Mouse (Mus musculus): ENCODE measurements around the gene Phkg1. TPM values are rescaled to one million over a fixed set of nuclear protein-coding genes. Genes with fewer than 3 reads are reported as not detected.
A peak's percentile ranks its signal among the peaks of the same experiment; 100 is the strongest.

The Phkg1 gene
- polyA plus RNA-seq, 1 experiment from 2014 or later, result 0.50 TPM

DNA sequence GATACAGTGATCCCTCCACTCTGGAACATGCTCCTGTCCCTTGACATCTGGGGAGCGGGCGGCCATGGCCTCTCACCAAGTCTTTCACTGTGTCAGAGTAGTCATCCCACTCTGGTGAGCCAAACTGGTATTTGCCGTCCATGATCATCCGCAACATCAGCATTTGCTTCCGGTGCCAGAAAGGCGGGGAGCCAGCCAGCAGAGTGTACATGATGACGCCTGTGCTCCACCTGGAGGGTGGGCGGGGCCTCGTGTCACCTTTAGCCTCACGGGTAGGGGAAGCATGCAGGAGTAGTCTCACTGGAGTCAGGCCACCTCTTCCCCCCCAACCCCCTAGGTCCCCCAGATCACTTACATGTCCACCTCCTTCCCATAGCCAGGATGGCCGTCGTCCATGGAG is 32.5 kb downstream of the Phkg1 start:
- Histone ChIP-seq H3K4me1 (no peaks in the 10 kb centered on the region), H3K9ac (replicated peaks) (no peak overlapping the region), H3K27me3 (no peaks in the 10 kb centered on the region), H3K27ac (replicated peaks) (no peak overlapping the region), H3K4me3 (no peak overlapping the region), H3K36me3 (peaks cover 13% of the 10 kb centered on the region), H3K9me3 (no peaks in the 10 kb centered on the region), H3K4me2 (replicated peaks) (no peak overlapping the region)
- ATAC-seq (replicated peaks), result no peak
- WGBS, result 93% methylated on average over 12 of the region's 12 CpGs

DNA sequence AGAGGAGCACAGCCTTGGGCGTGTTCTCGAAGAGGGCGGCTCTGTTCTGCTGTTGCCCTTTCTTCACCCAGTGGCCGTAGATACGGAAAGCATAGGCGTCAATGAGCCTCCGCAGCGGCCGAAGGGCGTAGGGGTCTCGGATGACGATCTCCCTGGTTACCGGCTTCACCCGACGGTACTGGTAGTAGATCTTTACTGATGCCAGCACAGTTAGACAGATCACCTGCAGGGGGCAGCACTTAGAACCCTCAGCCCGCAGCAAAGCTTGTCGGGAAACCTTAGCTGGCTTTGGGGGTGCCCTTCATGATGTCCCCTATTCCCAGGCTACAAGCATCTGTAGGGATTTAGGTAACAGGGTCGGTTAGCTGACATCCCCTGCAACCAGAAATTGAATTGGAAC is 33.9 kb downstream of the Phkg1 start:
- Histone ChIP-seq H3K4me1 (no peaks in the 10 kb centered on the region), H3K27ac (replicated peaks) (no peak overlapping the region), H3K9me3 (no peaks in the 10 kb centered on the region), H3K36me3 (peaks cover 25% of the 10 kb centered on the region), H3K4me2 (replicated peaks) (no peak overlapping the region), H3K9ac (replicated peaks) (no peak overlapping the region), H3K4me3 (no peak overlapping the region), H3K27me3 (no peaks in the 10 kb centered on the region)
- 14% methylated on average over 18 of the region's 18 CpGs for WGBS
- ATAC-seq (replicated peaks), result no peak

DNA sequence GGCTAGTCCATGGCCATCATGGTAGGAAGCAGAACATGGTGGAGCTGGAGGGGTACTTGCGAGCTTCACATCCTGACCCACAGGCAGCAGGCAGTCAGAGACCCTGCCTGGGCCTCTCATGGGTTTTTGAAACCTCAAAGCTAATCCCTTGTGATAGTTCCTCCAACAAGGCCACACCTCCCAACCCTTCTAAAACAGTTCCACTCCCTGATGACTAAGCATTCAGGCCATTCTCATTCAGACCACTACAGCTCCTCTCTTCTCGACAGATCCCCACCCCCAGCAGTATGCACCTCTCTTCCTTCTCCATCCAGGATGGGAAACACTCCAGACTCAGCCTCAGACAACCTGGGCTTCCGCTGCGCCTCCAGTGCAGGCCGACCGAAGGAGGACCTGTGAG is 36.0 kb downstream of the Phkg1 start:
- H3K36me3 ChIP-seq, result peaks cover 37% of the 10 kb centered on the region
- WGBS, result 96% methylated on average over 6 of the region's 6 CpGs
- ATAC-seq (replicated peaks), result no peak

DNA sequence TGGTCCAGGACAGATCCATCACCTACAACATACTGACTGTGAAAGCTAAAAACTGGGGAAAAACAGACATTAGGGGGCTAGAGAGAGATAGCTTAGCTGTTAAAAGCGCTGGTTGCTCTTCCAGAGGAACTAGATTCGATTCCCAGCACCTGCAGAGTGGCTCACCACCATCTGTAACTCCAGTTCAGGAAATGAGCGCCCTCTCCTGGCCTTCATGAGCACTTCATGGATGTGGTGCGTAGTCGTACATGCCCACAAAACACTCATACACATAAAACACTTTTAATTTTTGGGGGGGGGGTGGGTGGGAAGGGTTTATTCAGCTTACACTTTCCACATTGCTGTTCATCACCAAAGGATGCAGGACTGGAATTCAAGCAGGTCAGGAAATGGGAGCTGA is 41.9 kb downstream of the Phkg1 start:
- no peaks in the 10 kb centered on the region for H3K4me1 ChIP-seq
- no peak overlapping the region for H3K4me2 ChIP-seq (replicated peaks)
- H3K9ac ChIP-seq (replicated peaks), result no peak overlapping the region
- WGBS, result 92% methylated on average over 5 of the region's 5 CpGs
- ATAC-seq (replicated peaks), result no peak
- H3K9me3 ChIP-seq, result no peaks in the 10 kb centered on the region
- no peak overlapping the region for H3K4me3 ChIP-seq
- H3K36me3 ChIP-seq, result peaks cover 42% of the 10 kb centered on the region
- no peaks in the 10 kb centered on the region for H3K27me3 ChIP-seq
- H3K27ac ChIP-seq (replicated peaks), result no peak overlapping the region

More for the DNA sequence above, 36.0 kb downstream of the Phkg1 start:
- Histone ChIP-seq H3K27me3 (no peaks in the 10 kb centered on the region), H3K9me3 (no peaks in the 10 kb centered on the region), H3K9ac (replicated peaks) (no peak overlapping the region), H3K27ac (replicated peaks) (no peak overlapping the region), H3K4me1 (no peaks in the 10 kb centered on the region), H3K4me3 (no peak overlapping the region), H3K4me2 (replicated peaks) (no peak overlapping the region)

DNA sequence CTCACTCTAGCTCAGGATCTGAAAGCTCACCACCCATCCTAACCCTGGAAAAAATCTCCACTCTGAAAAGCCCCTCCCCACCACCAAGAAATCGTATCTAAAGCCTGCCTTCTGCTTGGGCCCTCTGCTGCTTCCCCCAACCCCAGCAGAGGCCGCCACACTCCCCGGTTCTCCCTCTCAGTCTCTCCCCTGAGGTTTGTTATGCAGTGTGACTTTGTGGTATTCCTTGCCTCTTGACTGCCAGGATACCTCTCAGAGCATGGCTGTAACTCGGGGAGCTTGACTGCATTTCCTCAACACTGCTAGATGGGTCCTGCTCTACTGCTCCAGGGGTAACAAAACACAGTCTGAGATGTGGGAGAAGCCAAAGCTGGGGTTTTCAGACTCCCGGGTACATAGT is 43.2 kb downstream of the Phkg1 start:
- Histone ChIP-seq H3K4me2 (replicated peaks) (no peak overlapping the region), H3K4me1 (no peaks in the 10 kb centered on the region), H3K9me3 (no peaks in the 10 kb centered on the region), H3K36me3 (peaks cover 34% of the 10 kb centered on the region), H3K27me3 (no peaks in the 10 kb centered on the region), H3K9ac (replicated peaks) (no peak overlapping the region), H3K27ac (replicated peaks) (no peak overlapping the region), H3K4me3 (no peak overlapping the region)
- no peak for ATAC-seq (replicated peaks)
- WGBS, result 52% methylated on average over 5 of the region's 5 CpGs

DNA sequence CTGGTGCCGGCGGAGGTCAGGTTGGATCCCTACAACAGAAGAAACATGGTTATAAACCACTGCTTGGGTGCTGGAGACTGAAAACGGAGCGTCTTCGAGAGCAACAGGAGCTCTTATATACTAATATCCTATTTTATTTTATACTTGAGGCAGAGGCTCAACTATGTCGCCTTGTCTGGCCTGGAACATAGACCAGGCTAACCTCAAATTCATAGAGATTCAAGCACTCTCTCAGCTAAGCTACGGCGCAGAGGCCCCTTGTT is 50.9 kb downstream of the Phkg1 start:
- H3K4me3 ChIP-seq, result peak overlapping the region; percentile 75
- H3K9ac ChIP-seq (replicated peaks), result peak overlapping the region; percentile 64
- WGBS, result 65% methylated on average over 8 of the region's 8 CpGs
- H3K27ac ChIP-seq (replicated peaks), result no peak overlapping the region
- H3K4me1 ChIP-seq, result peaks cover 21% of the 10 kb centered on the region
- no peaks in the 10 kb centered on the region for H3K27me3 ChIP-seq
- H3K4me2 ChIP-seq (replicated peaks), result peak overlapping the region; percentile 59
- no peak for ATAC-seq (replicated peaks)
- no peaks in the 10 kb centered on the region for H3K9me3 ChIP-seq
- peaks cover 30% of the 10 kb centered on the region for H3K36me3 ChIP-seq

DNA sequence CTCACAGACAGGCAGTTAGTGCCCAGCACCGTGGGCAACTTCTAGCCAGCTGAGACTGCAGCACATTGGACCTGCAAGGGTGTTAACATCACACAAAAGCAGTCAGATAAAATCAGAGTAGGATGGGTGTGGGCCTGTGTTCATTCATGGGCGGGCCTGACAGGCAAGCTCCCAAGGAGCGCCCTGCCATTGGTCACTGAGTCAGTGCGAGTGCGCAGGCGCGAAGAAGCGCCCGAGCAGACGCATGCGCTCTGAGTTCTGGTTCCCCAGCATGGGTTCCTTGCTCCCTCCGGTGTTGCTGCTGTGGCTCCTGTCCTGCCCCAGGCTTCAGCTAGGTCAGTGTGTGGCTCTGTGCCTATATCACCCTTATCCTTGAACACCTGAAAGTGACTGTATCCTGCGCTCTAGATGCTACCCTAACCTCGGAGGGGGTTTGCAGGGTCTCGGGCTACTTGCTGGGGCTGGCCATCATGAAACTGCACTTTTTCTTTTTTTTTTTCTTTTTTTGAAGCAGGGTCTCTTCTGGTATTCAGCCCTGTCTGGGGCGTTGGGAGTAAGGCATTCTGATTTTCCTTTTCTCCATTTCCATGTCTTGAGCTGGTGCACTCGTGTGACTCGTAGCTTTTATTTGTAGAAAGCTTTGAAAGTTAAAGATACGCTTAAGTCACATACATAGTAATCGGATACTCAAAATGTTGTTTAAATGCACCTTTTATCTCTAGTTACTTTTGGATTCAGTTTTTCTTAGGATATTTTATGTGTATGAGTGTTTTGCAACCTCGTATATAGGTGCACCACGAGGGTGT is 51.4 kb downstream of the Phkg1 start, which contains the start of gene Sumf2:
Gene Sumf2 (plus strand): TSS at position 235 of the 806 bp plus-strand sequence.
- Histone ChIP-seq H3K4me2 (replicated peaks) (peak within 1 kb of the TSS; percentile 59), H3K4me3 (peak within 1 kb of the TSS; percentile 75), H3K27ac (replicated peaks) (peak within 1 kb of the TSS; percentile 84), H3K9me3 (no peaks in the 10 kb centered on the region), H3K9ac (replicated peaks) (peak within 1 kb of the TSS; percentile 64), H3K27me3 (no peaks in the 10 kb centered on the region), H3K4me1 (peaks cover 21% of the 10 kb centered on the region), H3K36me3 (peaks cover 30% of the 10 kb centered on the region)
- ATAC-seq (replicated peaks), result peak; percentile 99
- 14% methylated on average over 22 of the region's 22 CpGs for WGBS

DNA sequence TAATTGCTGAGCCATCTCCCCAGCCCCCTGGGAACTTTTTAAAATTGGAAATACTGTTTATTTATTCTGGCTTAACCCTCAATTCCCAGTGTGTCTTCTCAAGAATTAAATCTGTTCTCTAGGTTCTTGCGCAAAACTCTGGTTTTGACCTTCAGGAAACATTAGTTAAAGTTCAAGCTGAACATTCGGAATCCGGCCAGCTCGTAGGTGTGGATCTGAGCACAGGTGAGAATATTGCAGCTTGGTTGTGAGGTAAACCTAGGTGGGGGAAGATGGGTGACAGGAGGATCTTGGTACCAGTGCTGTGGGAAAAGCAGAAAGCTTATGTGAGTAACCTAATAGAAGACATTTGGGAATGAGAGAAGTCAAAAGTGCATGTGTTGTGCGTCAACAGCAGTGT is 53.5 kb downstream of the Phkg1 start:
- Histone ChIP-seq H3K4me1 (peaks cover 21% of the 10 kb centered on the region), H3K4me2 (replicated peaks) (no peak overlapping the region), H3K9me3 (no peaks in the 10 kb centered on the region), H3K9ac (replicated peaks) (no peak overlapping the region), H3K27me3 (no peaks in the 10 kb centered on the region), H3K4me3 (no peak overlapping the region), H3K27ac (replicated peaks) (no peak overlapping the region), H3K36me3 (peaks cover 30% of the 10 kb centered on the region)
- ATAC-seq (replicated peaks), result no peak
- WGBS, result 92% methylated on average over 5 of the region's 5 CpGs

Other genes starting within 250 kb of the Phkg1 start
- 9.3 and 9.4 TPM in 2 replicates for gene Zfp11, start 228.4 kb downstream of the Phkg1 start, polyA plus RNA-seq (2015; fragmentation: Nextera tagmentation; extraction: Ambion mirVana)
- gene Sept14, start 190.0 kb downstream of the Phkg1 start, polyA plus RNA-seq (2015; fragmentation: Nextera tagmentation; extraction: Ambion mirVana), result not detected in 2 replicates
- 189 TPM in 2 replicates for gene Mrps17, start 183.1 kb downstream of the Phkg1 start, polyA plus RNA-seq (2015; fragmentation: Nextera tagmentation; extraction: Ambion mirVana)
- gene Nipsnap2, start 173.5 kb downstream of the Phkg1 start, polyA plus RNA-seq (2015; fragmentation: Nextera tagmentation; extraction: Ambion mirVana), result 75.0 and 79.4 TPM in 2 replicates
- gene Psph, start 111.1 kb downstream of the Phkg1 start, polyA plus RNA-seq (2015; fragmentation: Nextera tagmentation; extraction: Ambion mirVana), result 47.9 and 48.0 TPM in 2 replicates
- gene Sumf2, start 51.6 kb downstream of the Phkg1 start, polyA plus RNA-seq (2015; fragmentation: Nextera tagmentation; extraction: Ambion mirVana), result 25.4 and 27.0 TPM in 2 replicates
- 895 and 945 TPM in 2 replicates for gene Chchd2, start 11.1 kb downstream of the Phkg1 start, polyA plus RNA-seq (2015; fragmentation: Nextera tagmentation; extraction: Ambion mirVana)
- gene Zbed5, start 2.8 kb downstream of the Phkg1 start, polyA plus RNA-seq (2015; fragmentation: Nextera tagmentation; extraction: Ambion mirVana), result 16.3 and 17.2 TPM in 2 replicates
- gene Nupr1l, start 10.0 kb upstream of the Phkg1 start, polyA plus RNA-seq (2015; fragmentation: Nextera tagmentation; extraction: Ambion mirVana), result 3.9 and 6.0 TPM in 2 replicates
- gene Vkorc1l1, start 43.4 kb upstream of the Phkg1 start, polyA plus RNA-seq (2015; fragmentation: Nextera tagmentation; extraction: Ambion mirVana), result 30.4 and 31.3 TPM in 2 replicates
- gene Gusb, start 104.5 kb upstream of the Phkg1 start, polyA plus RNA-seq (2015; fragmentation: Nextera tagmentation; extraction: Ambion mirVana), result 17.6 TPM in 2 replicates
- gene Asl, start 130.7 kb upstream of the Phkg1 start, polyA plus RNA-seq (2015; fragmentation: Nextera tagmentation; extraction: Ambion mirVana), result 23.1 and 29.5 TPM in 2 replicates
- gene Crcp, start 130.7 kb upstream of the Phkg1 start, polyA plus RNA-seq (2015; fragmentation: Nextera tagmentation; extraction: Ambion mirVana), result 72.9 and 82.8 TPM in 2 replicates
- 57.5 and 57.7 TPM in 2 replicates for gene Tpst1, start 174.8 kb upstream of the Phkg1 start, polyA plus RNA-seq (2015; fragmentation: Nextera tagmentation; extraction: Ambion mirVana)
- 13.5 TPM in 2 replicates for gene Kctd7, start 246.3 kb upstream of the Phkg1 start, polyA plus RNA-seq (2015; fragmentation: Nextera tagmentation; extraction: Ambion mirVana)

All from forebrain, embryonic 15.5 days (tissue).